In genomic region chr4:140566785-140567184, GRCm38 (mm10) we compare ENCODE assay signal across 14 mouse cellular contexts.
DNase-seq lines count a peak whose midpoint lies in the region; ATAC-seq and TF ChIP-seq lines count a peak whose summit lies in the region.
"Had no signal": no experiment of that assay in that cellular context is flagged by ENCODE, and none has a peak within 500 bp of the region (broad histone marks: within the 10 kb centered on the region; RNA-seq: fewer than 3 reads in every experiment).

No protein-coding gene starts in this region.

- H3K4me2 ChIP-seq in liver, embryonic 12.5 days: no peak overlapping the region
- H3K4me2 ChIP-seq in hindbrain, postnatal 0 days (ENCODE audit: low read depth, low read length): no peak overlapping the region
- H3K4me2 ChIP-seq: midbrain, embryonic 11.5 days had no signal

- no peak overlapping the region for H3K4me3 ChIP-seq in liver, embryonic 12.5 days
- H3K4me3 ChIP-seq in hindbrain, postnatal 0 days (ENCODE audit: low read length): no peak overlapping the region
- H3K4me3 ChIP-seq: erythroblast, embryonic 14.5 days; limb, embryonic 10.5 days had no signal

- no peak overlapping the region for H3K9ac ChIP-seq in liver, embryonic 12.5 days
- H3K9ac ChIP-seq in hindbrain, postnatal 0 days (replicated peaks; ENCODE audit: low read length): no peak overlapping the region

- H3K4me1 ChIP-seq in liver, embryonic 12.5 days: peaks cover 18% of the 10 kb centered on the region
- no peaks in the 10 kb centered on the region for H3K4me1 ChIP-seq in hindbrain, postnatal 0 days (ENCODE audit: insufficient read depth, low read length)
- H3K4me1 ChIP-seq: limb, embryonic 10.5 days had no signal

- no peak for ATAC-seq in liver, embryonic 12.5 days
- no peak for ATAC-seq in activated CD4-positive, CD25-positive, alpha-beta regulatory T cell, adult 4 months
- no peak for ATAC-seq in hindbrain, postnatal 0 days

- peak; percentile 8 for DNase-seq in adrenal gland, adult 8-10 months
- DNase-seq in adrenal gland, postnatal 10 days: no peak
- DNase-seq in liver: peak; percentile 45
- DNase-seq in lung, postnatal 14 days: peak; percentile 40
- peak; percentile 78 to 83 for DNase-seq in spleen, postnatal 36 days (ENCODE audit: low spot score in 2 of 2)
- no peak for DNase-seq in hindbrain, postnatal 0 days (ENCODE audit: low spot score)
- DNase-seq: cerebellum, postnatal 14 days; kidney, postnatal 14 days had no signal

- no peaks in the 10 kb centered on the region for H3K27me3 ChIP-seq in liver, embryonic 12.5 days (replicated peaks)
- no peaks in the 10 kb centered on the region for H3K27me3 ChIP-seq in hindbrain, postnatal 0 days (ENCODE audit: insufficient read depth, low read length)

- H3K27ac ChIP-seq in liver, embryonic 12.5 days: no peak overlapping the region; the same call in 1 of the 2 replicates
- no peak overlapping the region for H3K27ac ChIP-seq in hindbrain, postnatal 0 days
- H3K27ac ChIP-seq: limb, embryonic 10.5 days; stomach, postnatal 0 days had no signal

- 66% methylated on average over 14 of the region's 14 CpGs for WGBS in liver, embryonic 12.5 days (ENCODE audit: insufficient replicate concordance)
- WGBS in hindbrain, postnatal 0 days: 90% methylated on average over 14 of the region's 14 CpGs

- H3K9me3 ChIP-seq in liver, embryonic 12.5 days (replicated peaks): peaks cover 2% of the 10 kb centered on the region
- H3K9me3 ChIP-seq in hindbrain, postnatal 0 days (ENCODE audit: low read length): no peaks in the 10 kb centered on the region
- H3K9me3 ChIP-seq: limb, embryonic 10.5 days had no signal

- peaks cover 56% of the 10 kb centered on the region for H3K36me3 ChIP-seq in liver, embryonic 12.5 days
- peaks cover 51% of the 10 kb centered on the region for H3K36me3 ChIP-seq in hindbrain, postnatal 0 days (ENCODE audit: insufficient read depth, low read length)

- no peak for TF ChIP-seq CTCF in hindbrain, postnatal 0 days (IDR thresholded peaks at IDR 0.05; ENCODE audit: low read depth)

Comparison
In these comparisons a context has a peak if more than half of its experiments do, and no peak if none do; other contexts are left out.
1. DNase-seq: peak in adrenal gland, adult 8-10 months (single experiment), liver (single experiment), lung, postnatal 14 days (single experiment) and spleen, postnatal 36 days (2 of 2); none in adrenal gland, postnatal 10 days (single experiment) and hindbrain, postnatal 0 days (single experiment).